9 mouse cellular contexts compared by ENCODE assay signal in genomic region chr2:174598451-174598850, GRCm38 (mm10). TPM values are rescaled to one million over a fixed set of nuclear protein-coding genes. Genes with fewer than 3 reads are reported as not detected.
DNase-seq lines count a peak whose midpoint lies in the region; ATAC-seq and TF ChIP-seq lines count a peak whose summit lies in the region.
"Had no signal": no experiment of that assay in that cellular context is flagged by ENCODE, and none has a peak within 500 bp of the region (broad histone marks: within the 10 kb centered on the region; RNA-seq: fewer than 3 reads in every experiment).

No protein-coding gene starts in this region.

- TF ChIP-seq CTCF in lung, embryonic 14.5 days (IDR thresholded peaks at IDR 0.05; ENCODE audit: low read depth) = no peak
- no peak for TF ChIP-seq CTCF in small intestine, adult 2 months (IDR thresholded peaks at IDR 0.05; ENCODE audit: extremely low read depth, insufficient read length, insufficient replicate concordance, low read depth, low read length)

- H3K4me3 ChIP-seq in lung, embryonic 14.5 days (ENCODE audit: low read depth, low read length) = no peak overlapping the region
- peak overlapping the region; percentile 31 for H3K4me3 ChIP-seq in small intestine, adult 2 months (ENCODE audit: low read depth, low read length)
- H3K4me3 ChIP-seq: midbrain, embryonic 10.5 days had no signal

- no peak for TF ChIP-seq POLR2A in small intestine, adult 2 months (IDR thresholded peaks at IDR 0.05; ENCODE audit: low read depth, low read length)

- no peaks in the 10 kb centered on the region for H3K9me3 ChIP-seq in lung, embryonic 14.5 days (ENCODE audit: low read depth, low read length)
- H3K9me3 ChIP-seq: midbrain, embryonic 10.5 days had no signal

- no peaks in the 10 kb centered on the region for H3K27me3 ChIP-seq in lung, embryonic 14.5 days (ENCODE audit: insufficient read depth, low read length)
- H3K27me3 ChIP-seq in small intestine, adult 2 months (ENCODE audit: control insufficient read depth, insufficient read depth, low read length) = no peaks in the 10 kb centered on the region

- H3K4me1 ChIP-seq in lung, embryonic 14.5 days (ENCODE audit: insufficient read depth) = no peaks in the 10 kb centered on the region
- H3K4me1 ChIP-seq in small intestine, adult 2 months (ENCODE audit: control insufficient read depth, insufficient read depth, insufficient read length, low read length) = no peaks in the 10 kb centered on the region; the same call in 1 of the 2 replicates
- H3K4me1 ChIP-seq: midbrain, embryonic 10.5 days had no signal

- H3K36me3 ChIP-seq in lung, embryonic 14.5 days (ENCODE audit: insufficient read depth) = no peaks in the 10 kb centered on the region
- H3K36me3 ChIP-seq in small intestine, adult 2 months (ENCODE audit: control insufficient read depth, insufficient read depth, low read length) = no peaks in the 10 kb centered on the region
- H3K36me3 ChIP-seq: midbrain, embryonic 10.5 days had no signal

- no peak overlapping the region for H3K9ac ChIP-seq in lung, embryonic 14.5 days

- WGBS in lung, embryonic 14.5 days = 60% methylated on average over 12 of the region's 12 CpGs
- 53% methylated on average over 12 of the region's 12 CpGs for WGBS in small intestine, adult 2 months

- H3K4me2 ChIP-seq in lung, embryonic 14.5 days = no peak overlapping the region

- no peak for DNase-seq in lung, embryonic 14.5 days
- DNase-seq in lung, postnatal 10 days = no peak
- DNase-seq in ZHBTc4 (ENCODE audit: low read depth, low spot score) = peak; percentile 31
- DNase-seq in layer of hippocampus, adult 9-11 months = peak; percentile 65
- DNase-seq in Muller cell, postnatal 12 days (ENCODE audit: inconsistent ontology term) = no peak
- DNase-seq in cerebellum, adult 11-12 months = no peak
- no peak for DNase-seq in kidney, postnatal 4 days

- no peak for ATAC-seq in lung, embryonic 14.5 days (ENCODE audit: insufficient read depth)

- peak overlapping the region; percentile 32; the same call in 1 of the 2 replicates for H3K27ac ChIP-seq in lung, embryonic 14.5 days (ENCODE audit: low read depth)
- H3K27ac ChIP-seq in small intestine, adult 2 months (ENCODE audit: insufficient read depth, low read depth, low read length) = no peak overlapping the region
- H3K27ac ChIP-seq: midbrain, embryonic 10.5 days had no signal

RNA-seq across cellular contexts. Expression of gene Zfp831, which starts 44.9 kb away (rescaled TPM):
- 0.04 TPM in 1 of 2 replicates, not detected in the other for polyA plus RNA-seq in lung, embryonic 14.5 days (2014; fragmentation: Nextera tagmentation; extraction: Ambion mirVana)
- 0.20 and 0.41 TPM in 2 replicates for polyA plus RNA-seq in small intestine, adult 2 months (2012; rRNA removed)
- polyA plus RNA-seq: midbrain, embryonic 10.5 days had no signal

Comparison
In these comparisons a context has a peak if more than half of its experiments do, and no peak if none do; other contexts are left out.
1. DNase-seq: peak in ZHBTc4 (single experiment) and layer of hippocampus, adult 9-11 months (single experiment); none in lung, embryonic 14.5 days (single experiment), lung, postnatal 10 days (single experiment), Muller cell, postnatal 12 days (single experiment), cerebellum, adult 11-12 months (single experiment) and kidney, postnatal 4 days (0 of 2).